Mouse (Mus musculus) adrenal gland (tissue): ENCODE measurements at regions not wholly inside any gene's neighbourhood (a gene's known extent, or its start where the extent isn't known, plus 50 kb on each side); places are given as distances from the start of the nearest gene placed in this dataset.

Experiments
- intact Hi-C: fragments of 180-260 bp; cut with DNase I; formaldehyde crosslinking; loops from one replicate; pipeline ENCODE4 v1.15.1; 2025

- intact Hi-C loops = no loop called here
These were observed 428.5 kb upstream of the Btbd3 start for GRCm38 (mm10) chr2:137827814-137828374.

DNA sequence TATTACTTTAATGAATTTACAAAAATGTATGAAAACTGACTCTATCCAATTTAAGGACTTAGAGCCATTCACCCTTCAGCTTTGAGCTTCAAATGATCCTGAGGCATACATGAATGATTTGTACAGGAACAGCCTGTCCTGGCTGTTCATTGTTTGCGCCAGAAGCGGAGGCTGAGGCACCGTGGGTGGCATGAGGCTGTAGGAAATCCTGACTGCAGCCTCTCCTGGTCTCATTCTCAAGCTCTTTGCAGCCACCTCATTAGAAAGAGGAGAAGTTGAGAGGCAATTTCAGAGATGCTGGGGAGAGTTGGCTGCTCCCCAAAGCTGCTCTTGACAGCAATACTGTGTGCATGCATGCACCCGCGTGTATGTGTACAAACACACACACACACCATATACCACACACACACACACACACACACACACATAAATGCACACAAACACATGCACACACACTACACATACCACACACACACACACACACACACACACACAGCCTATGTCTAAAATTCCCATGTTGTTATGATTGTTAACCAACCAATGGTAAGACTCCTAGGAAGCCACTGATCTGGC, 434.9 kb upstream of the Btbd3 start:
- intact Hi-C loops = no loop called here

DNA sequence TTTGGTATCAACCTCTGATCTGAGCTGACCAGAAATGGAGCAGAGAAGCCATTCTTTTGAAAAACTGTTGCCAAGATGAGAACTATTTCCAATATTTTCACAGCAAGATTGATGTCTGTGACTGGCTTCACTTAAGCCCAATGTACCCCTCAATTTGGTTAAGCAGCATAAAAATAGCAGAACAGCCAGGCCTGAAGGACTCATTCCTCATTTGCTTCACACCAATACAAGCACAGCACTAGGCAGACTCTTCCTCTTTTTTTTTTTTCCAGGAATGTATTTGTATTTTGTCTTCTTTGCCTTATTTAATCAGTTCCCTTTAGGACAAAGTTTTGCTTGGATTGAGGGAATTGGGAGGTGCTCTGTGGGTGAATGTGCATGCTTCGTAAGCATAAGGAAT, 441.4 kb upstream of the Btbd3 start:
- intact Hi-C loops = no loop called here

GRCm38 (mm10) chr2:137808401-137809230, 447.7 kb upstream of the Btbd3 start:
- intact Hi-C loops = no loop called here

DNA sequence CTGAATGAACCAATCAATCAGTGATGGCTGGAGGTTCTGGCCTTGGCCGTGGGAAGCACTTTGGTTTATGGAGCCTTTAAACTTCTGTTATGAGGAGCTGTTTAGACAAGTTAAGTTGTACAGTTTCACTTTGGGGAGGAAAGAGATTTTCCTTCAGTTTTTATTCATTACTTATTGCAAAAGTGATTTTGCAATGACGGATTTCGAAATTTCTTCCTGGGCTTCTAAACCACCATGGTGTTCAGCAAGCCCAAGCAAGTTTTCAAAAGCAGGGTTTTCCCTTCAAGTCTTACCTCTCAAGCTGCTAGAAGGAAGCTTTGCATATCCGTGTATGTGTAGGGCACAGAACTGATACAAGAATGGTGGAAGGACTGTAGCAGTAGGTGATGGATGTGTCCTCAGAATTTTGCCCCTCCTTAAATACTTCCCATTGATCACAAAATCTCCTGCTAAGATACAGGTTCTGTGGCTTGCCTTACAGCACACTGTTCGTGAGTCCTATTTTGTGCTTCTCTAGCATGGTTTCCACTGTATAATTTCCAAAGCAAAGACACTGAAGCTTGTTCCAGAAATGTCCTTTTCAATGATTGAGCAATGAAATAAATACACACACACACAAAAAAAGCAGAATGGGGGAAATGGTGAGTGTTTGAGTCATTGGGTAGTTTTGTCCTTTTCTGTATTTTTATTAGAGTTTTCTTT, 448.6 kb upstream of the Btbd3 start:
- intact Hi-C loops = no loop called here

DNA sequence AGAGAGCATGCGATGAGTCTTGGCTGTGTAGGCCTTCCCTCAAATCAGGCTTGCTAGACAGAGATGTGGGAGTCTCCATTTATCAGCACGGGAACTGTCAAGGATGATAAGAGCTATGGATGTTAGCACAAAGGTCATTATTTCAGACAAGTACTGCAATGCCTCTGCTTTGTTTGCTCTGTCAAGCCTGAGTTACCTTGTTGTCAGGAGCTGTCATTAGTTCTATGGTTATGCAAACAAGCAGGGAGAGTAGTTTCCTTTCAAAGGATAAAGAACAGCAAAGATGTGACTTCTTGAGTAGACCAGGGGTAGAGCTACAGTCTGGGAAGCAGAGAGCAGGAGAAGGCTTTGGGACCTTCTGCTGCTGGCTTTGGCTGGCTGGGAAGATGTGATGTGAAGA, 461.5 kb upstream of the Btbd3 start:
- intact Hi-C loops = no loop called here

DNA sequence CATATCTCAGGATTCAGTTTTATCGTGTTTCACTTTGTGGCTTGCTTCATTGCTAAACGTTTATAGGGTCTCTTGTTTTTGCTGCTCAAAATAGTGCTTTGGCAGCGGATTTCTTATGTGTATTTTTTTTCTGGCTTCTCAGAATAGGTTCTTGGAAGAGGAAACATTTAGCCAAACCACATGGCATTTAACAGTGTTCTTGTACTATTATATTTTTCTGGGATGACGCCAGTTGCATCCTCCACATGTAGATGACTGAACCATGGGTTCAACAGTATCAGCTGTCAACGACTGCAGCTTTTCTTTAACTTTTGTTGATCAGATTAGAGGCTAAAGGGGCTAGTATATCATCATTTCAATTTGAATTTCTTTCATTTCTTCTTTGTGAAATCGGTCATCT, 472.3 kb upstream of the Btbd3 start:
- intact Hi-C loops = no loop called here

GRCm38 (mm10) chr2:137777430-137777829, 478.9 kb upstream of the Btbd3 start:
- intact Hi-C loops = no loop called here

- intact Hi-C loops = no loop called here
These were observed 491.6 kb upstream of the Btbd3 start for GRCm38 (mm10) chr2:137764785-137765184.

DNA sequence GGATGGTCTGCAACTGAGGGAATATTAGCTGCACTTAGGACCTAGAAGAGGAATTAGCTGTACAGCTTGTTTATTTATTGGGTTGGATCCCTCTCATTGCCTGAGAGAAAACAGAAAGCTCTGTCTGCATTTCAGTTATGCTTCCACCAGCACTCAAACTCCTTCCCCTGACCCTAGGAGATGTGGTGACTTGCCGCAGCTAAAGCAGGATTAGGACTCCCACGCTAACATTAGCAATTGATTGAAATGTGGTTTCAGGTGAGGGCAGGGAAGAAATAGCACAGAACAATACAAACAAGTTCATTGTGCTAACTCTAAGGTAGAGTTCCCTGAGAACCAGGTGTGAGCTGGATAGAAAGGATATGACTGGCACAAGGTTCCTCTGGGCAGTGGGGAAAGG, 496.9 kb upstream of the Btbd3 start:
- intact Hi-C loops = no loop called here

DNA sequence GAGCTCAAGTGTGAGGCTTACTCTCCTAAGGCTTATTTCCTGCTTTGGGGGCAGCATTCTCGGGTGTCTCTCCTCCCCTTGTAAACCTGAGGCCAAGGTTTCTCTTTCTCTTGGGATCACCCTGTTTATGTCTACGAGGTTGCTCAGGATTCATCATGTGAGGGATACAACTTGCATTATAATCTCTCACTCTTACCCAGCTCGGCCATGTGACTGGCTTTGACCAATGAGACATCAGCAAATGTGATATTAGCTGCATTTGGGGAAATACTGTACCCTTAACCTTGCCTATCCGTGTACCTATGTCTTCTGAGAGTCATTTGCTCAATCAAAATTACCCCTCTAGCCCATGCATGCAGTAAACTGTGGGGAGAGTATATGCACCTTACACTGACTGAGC, 498.0 kb upstream of the Btbd3 start:
- intact Hi-C loops = no loop called here

DNA sequence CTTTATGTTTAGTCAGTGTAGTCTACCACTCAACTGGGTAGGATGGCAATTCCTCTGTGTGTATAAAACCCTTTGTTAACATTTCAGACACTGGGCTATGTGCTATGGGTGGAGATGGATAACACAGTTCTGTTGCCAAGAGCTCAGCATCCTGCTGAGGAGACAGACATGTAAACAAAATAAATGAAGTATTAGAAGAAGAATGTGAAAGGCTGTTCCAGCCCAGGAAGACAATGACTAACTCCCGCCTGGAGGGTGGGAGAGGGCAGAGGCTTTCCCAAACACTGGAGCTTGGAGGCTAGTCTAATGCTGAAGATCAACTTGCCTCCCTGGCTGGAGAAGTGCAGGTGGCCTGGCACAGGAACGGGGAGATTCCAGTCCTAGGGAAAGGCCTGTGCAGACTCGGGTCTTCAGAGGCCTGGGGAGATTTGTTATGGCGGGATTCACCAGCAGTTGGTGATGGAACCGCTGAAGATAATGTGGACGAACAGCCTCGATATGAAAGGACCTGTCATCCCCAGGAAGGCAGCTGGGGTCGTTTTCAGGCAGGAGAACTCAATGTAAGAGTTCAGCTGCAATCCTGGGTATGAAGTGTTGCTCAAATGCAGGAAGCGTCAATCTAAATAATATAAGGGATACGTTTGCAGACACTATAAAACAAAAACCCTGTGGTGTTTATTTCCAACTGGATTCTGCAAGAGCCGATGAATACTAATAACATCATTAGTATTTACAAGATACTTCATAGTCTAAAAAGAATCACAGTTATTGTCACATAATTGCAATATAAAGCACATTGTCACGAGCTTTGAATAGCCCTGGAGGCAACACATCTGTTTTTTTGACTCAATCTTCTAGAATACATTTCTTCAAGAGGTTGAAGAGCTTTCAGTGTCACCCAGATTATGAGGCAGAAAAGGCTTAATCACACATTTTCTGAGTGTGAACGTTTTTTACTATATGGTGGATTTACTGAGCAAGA, 498.8 kb upstream of the Btbd3 start:
- intact Hi-C loops = no loop called here

DNA sequence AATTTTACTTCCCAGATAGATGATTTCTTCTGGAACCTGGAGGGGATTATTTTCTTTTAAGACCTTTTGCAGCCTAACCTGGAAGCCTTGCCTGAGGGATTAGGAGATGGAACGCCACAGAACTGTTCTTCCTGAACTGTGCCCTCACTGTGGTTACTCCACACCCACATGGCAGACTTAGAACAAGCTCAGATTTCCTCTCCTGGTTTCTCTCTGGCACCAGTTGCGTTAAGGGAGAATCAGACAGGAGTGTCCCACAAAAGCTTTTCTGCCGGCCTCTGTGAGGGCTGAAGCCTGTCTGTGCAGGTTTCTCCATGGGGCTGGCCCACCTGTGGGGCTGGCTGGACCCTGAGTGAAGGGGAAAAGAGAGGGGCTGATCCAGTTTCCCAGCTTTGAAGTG, 500.1 kb upstream of the Btbd3 start:
- intact Hi-C loops = no loop called here

- intact Hi-C loops = no loop called here
These were observed 501.9 kb upstream of the Btbd3 start for GRCm38 (mm10) chr2:137754481-137754880.

DNA sequence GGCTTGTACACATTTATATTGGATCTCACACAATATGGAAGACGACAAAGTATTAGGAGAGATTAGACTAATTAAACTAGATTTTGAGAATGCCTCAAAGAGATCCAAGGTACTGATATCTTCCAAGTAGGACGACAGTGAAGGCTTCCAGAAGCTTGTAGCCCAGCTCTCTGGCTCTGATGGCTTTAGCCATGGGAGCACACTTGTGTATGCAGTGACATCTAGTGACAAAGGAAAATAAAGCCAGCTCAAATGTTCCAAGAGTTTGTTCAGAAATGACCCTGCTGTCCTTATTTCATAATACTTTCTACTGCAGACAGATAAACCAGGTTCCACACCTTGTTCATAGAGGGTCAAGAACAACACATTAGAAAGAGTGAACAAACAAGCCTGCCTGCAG, 524.0 kb upstream of the Btbd3 start:
- intact Hi-C loops = loop anchor here (5.0 kb wide), 4 partner anchors 210 to 815 kb away; partner anchors contain the start of gene Jag1

GRCm38 (mm10) chr2:137730472-137730931, 525.9 kb upstream of the Btbd3 start:
- intact Hi-C loops = loop anchor here (5.0 kb wide), 4 partner anchors 212 to 813 kb away; partner anchors contain the start of gene Jag1

DNA sequence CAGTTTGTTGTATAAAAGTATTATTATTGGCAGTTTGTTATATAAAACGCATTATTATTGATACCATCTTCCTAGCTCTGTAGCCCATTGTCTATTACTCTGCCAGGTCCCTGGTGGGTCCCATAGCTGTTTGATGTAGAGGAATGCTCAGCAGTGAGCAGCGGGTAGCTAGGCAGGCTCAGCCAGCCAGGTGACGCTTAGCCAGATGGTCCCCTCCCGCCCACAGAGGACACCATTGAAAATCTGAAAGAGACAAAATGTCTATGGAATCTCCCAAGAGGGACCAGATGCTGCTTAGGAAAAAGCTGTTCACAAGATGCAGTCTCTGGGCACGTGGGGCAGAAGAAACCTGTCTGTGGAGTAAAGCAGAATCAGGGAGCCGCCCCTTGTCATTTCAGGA, 526.5 kb upstream of the Btbd3 start:
- intact Hi-C loops = loop anchor here (5.0 kb wide), 4 partner anchors 212 to 813 kb away; partner anchors contain the start of gene Jag1

GRCm38 (mm10) chr2:137729207-137729606, 527.2 kb upstream of the Btbd3 start:
- intact Hi-C loops = no loop called here

GRCm38 (mm10) chr2:137723651-137724050, 532.7 kb upstream of the Btbd3 start:
- intact Hi-C loops = no loop called here

DNA sequence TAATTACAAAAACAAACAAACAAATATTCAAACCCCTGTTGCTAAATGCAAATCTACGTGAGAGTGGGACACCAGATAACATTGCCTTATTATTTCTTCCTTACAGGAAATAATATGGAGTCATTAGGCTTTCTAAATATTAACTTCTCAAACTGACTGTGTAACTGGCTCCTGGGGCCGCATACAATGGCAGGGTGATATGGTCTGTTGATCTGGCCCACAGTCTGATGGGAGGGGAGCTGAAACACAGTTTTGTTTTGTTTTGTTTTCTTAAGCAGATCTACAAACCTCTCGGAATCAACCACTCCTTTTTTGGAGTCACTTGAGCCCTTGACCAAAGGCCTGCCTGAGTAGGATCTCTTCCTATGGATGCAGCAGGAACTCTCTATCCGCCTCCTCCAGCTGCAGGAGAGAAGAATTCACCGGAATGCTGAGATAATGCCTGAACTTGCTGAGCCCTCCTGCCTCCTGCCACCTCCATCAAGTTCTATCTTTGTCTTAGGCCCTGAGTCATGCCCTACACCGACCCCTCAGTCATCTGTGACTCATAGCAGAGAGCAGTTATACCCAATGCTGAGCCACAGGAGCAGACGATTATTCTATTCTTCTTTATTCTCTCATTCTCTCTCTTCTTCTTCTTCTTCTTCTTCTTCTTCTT, 534.5 kb upstream of the Btbd3 start:
- intact Hi-C loops = no loop called here
